Mouse (Mus musculus) small intestine, adult 2 months (tissue): ENCODE results near the gene Olfr1116. TPM values are rescaled to one million over a fixed set of nuclear protein-coding genes. Genes with fewer than 3 reads are reported as not detected.
"Not testable (repeated sequence)": the region's sequence is repeated elsewhere in the genome, so short reads cannot be mapped to it uniquely, and the experiment has no call there.

Experiments used
- H3K27ac ChIP-seq: fragments of 200-500 bp; 2 replicates; pipeline ENCODE4 v1.5.1; 2012; ENCODE audit warnings: low read depth, low read length, control low read depth, inconsistent platforms; ENCODE audit not compliant: insufficient read depth
- H3K27me3 ChIP-seq: fragments of 200-500 bp; 2 replicates; pipeline ENCODE4 v1.6.1; 2012; ENCODE audit warnings: mild to moderate bottlenecking, moderate library complexity, low read length, inconsistent platforms; ENCODE audit not compliant: control insufficient read depth, insufficient read depth
- H3K36me3 ChIP-seq: fragments of 200-500 bp; 2 replicates; pipeline ENCODE4 v1.6.1; 2012; ENCODE audit warnings: mild to moderate bottlenecking, low read length, control low read depth, inconsistent platforms; ENCODE audit not compliant: control insufficient read depth, insufficient read depth
- H3K4me1 ChIP-seq: fragments of 200-500 bp; 2 replicates; pipeline ENCODE4 v1.6.1; 2012; ENCODE audit warnings: low read length, inconsistent platforms, mixed read lengths; ENCODE audit not compliant: control insufficient read depth, insufficient read depth, insufficient read length
- H3K4me3 ChIP-seq: fragments of 200-500 bp; 2 replicates; pipeline ENCODE4 v1.5.1; 2012; ENCODE audit warnings: low read depth, mild to moderate bottlenecking, control low read depth, inconsistent platforms, low read length, moderate library complexity
- CTCF ChIP-seq: fragments of 200-500 bp; IDR thresholded peaks from 2 replicates; pipeline ENCODE4 v1.5.1; 2012; ENCODE audit warnings: low read depth, mild to moderate bottlenecking, control low read depth, inconsistent platforms, low read length, moderate library complexity, mixed read lengths; ENCODE audit not compliant: insufficient replicate concordance, insufficient read length; ENCODE audit errors: extremely low read depth
- POLR2A ChIP-seq: fragments of 200-500 bp; IDR thresholded peaks from 2 replicates; pipeline ENCODE4 v1.6.1; 2012; ENCODE audit warnings: low read depth, mild to moderate bottlenecking, control low read depth, inconsistent platforms, low read length, moderate library complexity
- whole genome bisulfite sequencing: fragments of 180-500 bp; shearing (Covaris S2); methylation state at CpG from one replicate; pipeline ENCODE4 v1.1.7; 2018; 5-methylcytosine and 5-hydroxymethylcytosine counted together
- polyA plus RNA-seq: library from polyadenylated mRNA; depleted of rRNA; stranded (reverse); fragments of >200 nt; gene quantifications from 2 replicates; pipeline ENCODE4 v1.2.3, GENCODE M21; 2012; rRNA removed

The Olfr1116 gene
- not detected in 2 replicates for polyA plus RNA-seq

- H3K4me1 ChIP-seq, result no peaks in the 10 kb centered on the region
- TF ChIP-seq POLR2A (no peak), CTCF (no peak)
- no peaks in the 10 kb centered on the region for H3K27me3 ChIP-seq
- no peak within 1 kb of the TSS for H3K4me3 ChIP-seq
- WGBS, result 71% methylated on average over 1 of the region's 1 CpGs
- H3K36me3 ChIP-seq, result no peaks in the 10 kb centered on the region
- no peak within 1 kb of the TSS for H3K27ac ChIP-seq
Observed at GRCm38 (mm10) chr2:87267234-87267633, at the start of gene Olfr1116. Olfr1116 (plus strand) TSS chr2:87267534.

DNA sequence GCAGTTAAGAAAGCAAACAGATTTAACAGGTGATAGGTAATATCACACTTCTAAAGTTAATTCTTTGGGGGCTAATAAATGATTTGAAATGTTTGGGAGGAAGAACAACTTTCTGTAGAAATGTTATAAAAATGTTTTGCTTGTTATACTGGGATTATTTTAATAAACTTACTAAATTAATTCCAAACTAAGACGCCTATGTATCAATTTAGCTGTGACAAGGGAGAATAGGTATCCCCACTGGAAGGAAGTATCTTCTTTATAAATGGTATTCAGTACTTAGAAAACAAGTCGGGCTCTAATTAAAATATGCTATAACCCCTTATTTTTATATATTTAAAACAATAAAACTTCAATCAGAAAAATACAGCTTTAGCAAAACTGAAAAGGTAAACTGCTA, 19.6 kb upstream of the Olfr1116 start, which contains the start of gene Olfr1115:
Gene Olfr1115 (plus strand): TSS at position 301 of the 400 bp plus-strand sequence.
- H3K27ac ChIP-seq, result no peak within 1 kb of the TSS

DNA sequence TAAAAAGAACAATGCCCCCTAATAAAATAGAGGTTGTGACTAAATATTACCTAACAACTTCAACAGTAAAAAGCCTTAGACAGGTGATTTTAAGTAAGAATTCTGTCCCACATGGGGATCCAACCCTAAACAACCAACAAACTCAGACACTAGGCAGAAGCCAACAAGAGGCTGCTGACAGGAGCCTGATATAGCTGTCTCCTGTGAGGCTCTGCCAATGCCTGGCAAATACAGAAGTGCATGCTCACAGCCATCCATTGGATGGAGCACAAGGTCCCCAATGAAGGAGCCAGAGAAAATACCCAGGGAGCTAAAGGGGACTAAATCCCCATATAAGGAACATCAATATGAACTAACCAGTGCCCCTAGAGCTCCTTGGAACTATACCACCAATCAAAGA, 26.6 kb downstream of the Olfr1116 start:
- not testable (repeated sequence) for H3K27me3 ChIP-seq, H3K27ac ChIP-seq, H3K36me3 ChIP-seq, H3K4me1 ChIP-seq, H3K4me3 ChIP-seq

More for the DNA sequence above, 19.6 kb upstream of the Olfr1116 start, which contains the start of gene Olfr1115:
- Histone ChIP-seq H3K27me3 (no peaks in the 10 kb centered on the region), H3K36me3 (no peaks in the 10 kb centered on the region), H3K4me1 (no peaks in the 10 kb centered on the region), H3K4me3 (no peak within 1 kb of the TSS)
- WGBS, result 74% methylated on average over 2 of the region's 2 CpGs
- TF ChIP-seq POLR2A (no peak), CTCF (no peak)

GRCm38 (mm10) chr2:87307281-87307680, 39.9 kb downstream of the Olfr1116 start, which contains the start of gene Olfr1118:
Olfr1118 (plus strand) TSS chr2:87307581.
- no peaks in the 10 kb centered on the region for H3K4me1 ChIP-seq
- TF ChIP-seq POLR2A (no peak), CTCF (no peak)
- no peaks in the 10 kb centered on the region for H3K36me3 ChIP-seq
- H3K4me3 ChIP-seq, result no peak within 1 kb of the TSS
- no peak within 1 kb of the TSS for H3K27ac ChIP-seq
- H3K27me3 ChIP-seq, result no peaks in the 10 kb centered on the region
- WGBS, result 68% methylated on average over 1 of the region's 1 CpGs

Other genes with a start within 250 kb of the Olfr1116 start
- gene Olfr1104, start 240.5 kb upstream of the Olfr1116 start, polyA plus RNA-seq, result not detected in 2 replicates
- gene Olfr1105, start 231.0 kb upstream of the Olfr1116 start, polyA plus RNA-seq, result not detected in 2 replicates
- gene Olfr1106, start 215.3 kb upstream of the Olfr1116 start, polyA plus RNA-seq, result not detected in 2 replicates
- not detected in 2 replicates for gene Olfr1107, start 191.7 kb upstream of the Olfr1116 start, polyA plus RNA-seq
- gene Olfr1109, start 171.5 kb upstream of the Olfr1116 start, polyA plus RNA-seq, result not detected in 2 replicates
- not detected in 2 replicates for gene Olfr259, start 153.0 kb upstream of the Olfr1116 start, polyA plus RNA-seq
- not detected in 2 replicates for gene Olfr1110, start 127.2 kb upstream of the Olfr1116 start, polyA plus RNA-seq
- not detected in 2 replicates for gene Olfr1111, start 114.9 kb upstream of the Olfr1116 start, polyA plus RNA-seq
- gene Olfr1112, start 79.7 kb upstream of the Olfr1116 start, polyA plus RNA-seq, result not detected in 2 replicates
- not detected in 2 replicates for gene Olfr1113, start 58.6 kb upstream of the Olfr1116 start, polyA plus RNA-seq
- gene Olfr1115, start 19.5 kb upstream of the Olfr1116 start, polyA plus RNA-seq, result not detected in 2 replicates
- gene Olfr1118, start 40.0 kb downstream of the Olfr1116 start, polyA plus RNA-seq, result not detected in 2 replicates
- not detected in 2 replicates for gene Olfr1120, start 87.3 kb downstream of the Olfr1116 start, polyA plus RNA-seq
- not detected in 2 replicates for gene Olfr1121, start 102.4 kb downstream of the Olfr1116 start, polyA plus RNA-seq
- gene Olfr1122, start 118.3 kb downstream of the Olfr1116 start, polyA plus RNA-seq, result not detected in 2 replicates
- gene Olfr1123, start 149.1 kb downstream of the Olfr1116 start, polyA plus RNA-seq, result not detected in 2 replicates
- gene Olfr1124, start 162.7 kb downstream of the Olfr1116 start, polyA plus RNA-seq, result not detected in 2 replicates
- not detected in 2 replicates for gene Olfr1126, start 186.4 kb downstream of the Olfr1116 start, polyA plus RNA-seq
- not detected in 2 replicates for gene Pramel7, start 229.6 kb downstream of the Olfr1116 start, polyA plus RNA-seq
- not detected in 2 replicates for gene Pramel6, start 239.0 kb downstream of the Olfr1116 start, polyA plus RNA-seq